21 mouse cellular contexts compared by ENCODE assay signal in the genomic region with DNA sequence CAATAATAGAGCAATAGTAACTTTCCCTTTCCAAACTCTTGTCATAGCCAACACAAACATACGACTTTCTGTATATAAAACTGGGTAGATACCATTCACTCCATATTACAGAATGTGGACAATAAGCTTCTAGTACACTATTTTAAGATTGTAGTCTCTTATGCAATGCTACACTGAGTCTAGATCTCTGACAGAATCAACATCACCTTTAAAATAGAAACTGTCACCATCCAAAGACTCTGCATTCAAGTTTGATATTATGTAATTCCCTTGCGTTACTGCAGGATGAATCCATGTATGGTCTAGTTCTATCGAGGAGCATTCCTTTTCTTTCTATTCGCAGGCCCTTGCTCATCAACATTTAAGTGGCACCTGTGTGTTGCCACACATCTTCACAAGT. TPM values are rescaled to one million over a fixed set of nuclear protein-coding genes. Genes with fewer than 3 reads are reported as not detected.
"Had no signal": no experiment of that assay in that cellular context is flagged by ENCODE, and none has a peak within 500 bp of the region (broad histone marks: within the 10 kb centered on the region; RNA-seq: fewer than 3 reads in every experiment).

No protein-coding gene starts in this region.

- DNase-seq: liver, embryonic 13.5 days; liver, postnatal 0 days; lung, adult 2 months; right cerebral cortex, adult 18-20 months; right cerebral cortex, postnatal 25 days; spleen, adult 18-20 months; thymus, adult 2 months; thymus, postnatal 25 days; thymus, postnatal 4 days had no signal

- H3K4me3 ChIP-seq: liver, embryonic 13.5 days; liver, embryonic 15.5 days; lung, embryonic 15.5 days; megakaryocyte, embryonic 14.5 days; midbrain, embryonic 13.5 days; midbrain, embryonic 15.5 days; neural tube, embryonic 12.5 days had no signal

- H3K27ac ChIP-seq: liver, embryonic 13.5 days; liver, embryonic 15.5 days; lung, embryonic 15.5 days; macrophage; midbrain, embryonic 13.5 days; midbrain, embryonic 15.5 days; neural tube, embryonic 12.5 days had no signal

- H3K36me3 ChIP-seq: liver, embryonic 13.5 days; liver, embryonic 15.5 days; lung, embryonic 15.5 days; midbrain, embryonic 13.5 days; midbrain, embryonic 15.5 days; neural tube, embryonic 12.5 days had no signal

- H3K4me2 ChIP-seq: liver, embryonic 13.5 days; liver, embryonic 15.5 days; lung, embryonic 15.5 days; midbrain, embryonic 11.5 days; midbrain, embryonic 13.5 days; midbrain, embryonic 15.5 days; neural tube, embryonic 12.5 days had no signal

- H3K27me3 ChIP-seq: liver, embryonic 13.5 days; liver, embryonic 15.5 days; lung, embryonic 15.5 days; megakaryocyte, embryonic 14.5 days; midbrain, embryonic 13.5 days; midbrain, embryonic 15.5 days; neural tube, embryonic 12.5 days had no signal

- ATAC-seq: liver, postnatal 0 days; midbrain, embryonic 13.5 days; midbrain, embryonic 15.5 days had no signal

- H3K9me3 ChIP-seq: liver, embryonic 15.5 days; lung, embryonic 15.5 days; midbrain, embryonic 13.5 days; midbrain, embryonic 15.5 days; neural tube, embryonic 12.5 days had no signal

- H3K4me1 ChIP-seq: liver, embryonic 13.5 days; liver, embryonic 15.5 days; lung, embryonic 15.5 days; megakaryocyte, embryonic 14.5 days; midbrain, embryonic 15.5 days; neural tube, embryonic 12.5 days had no signal

- H3K9ac ChIP-seq: liver, embryonic 13.5 days; liver, embryonic 15.5 days; liver, postnatal 0 days; lung, embryonic 15.5 days; midbrain, embryonic 13.5 days; midbrain, embryonic 15.5 days; neural tube, embryonic 12.5 days had no signal

RNA-seq across cellular contexts. Expression of a gene that starts 47.7 kb away (rescaled TPM):
- total RNA-seq: megakaryocyte progenitor cell, adult 5-6 weeks; monocyte, adult 5-6 weeks; neutrophil, adult 5-6 weeks had no signal
- polyA plus RNA-seq: liver, postnatal 0 days; macrophage; testis, adult 2 months had no signal
